Mouse (Mus musculus) megakaryocyte, adult 5-6 weeks (primary cell): ENCODE measurements at regions not wholly inside any gene's neighbourhood (a gene's known extent, or its start where the extent isn't known, plus 50 kb on each side); places are given as distances from the start of the nearest gene placed in this dataset.
A peak's percentile ranks its signal among the peaks of the same experiment; 100 is the strongest.

Experiments used
- ATAC-seq: 2 replicates; pipeline ENCODE4 v1.8.0; 2016; ENCODE audit warnings: mild to moderate bottlenecking, inconsistent platforms; ENCODE audit not compliant: poor library complexity, severe bottlenecking

GRCm38 (mm10) chr5:12925466-12925865 is 199.7 kb upstream of the Sema3a start:
- no peak for ATAC-seq

- ATAC-seq: no peak
Observed at GRCm38 (mm10) chr5:12926289-12926688, 198.9 kb upstream of the Sema3a start.

GRCm38 (mm10) chr5:12927247-12927646 is 198.0 kb upstream of the Sema3a start:
- ATAC-seq: no peak

- no peak for ATAC-seq
Observed at GRCm38 (mm10) chr5:12937052-12937451, 188.2 kb upstream of the Sema3a start.

- ATAC-seq: no peak
Observed at GRCm38 (mm10) chr5:12938162-12938852, 186.9 kb upstream of the Sema3a start.

- no peak for ATAC-seq
Observed at GRCm38 (mm10) chr5:12944554-12944953, 180.7 kb upstream of the Sema3a start.

GRCm38 (mm10) chr5:12948472-12948871 is 176.7 kb upstream of the Sema3a start:
- ATAC-seq: no peak

- ATAC-seq: no peak
Observed at GRCm38 (mm10) chr5:12970987-12971386, 154.2 kb upstream of the Sema3a start.

- no peak for ATAC-seq
Observed at GRCm38 (mm10) chr5:12973701-12974100, 151.5 kb upstream of the Sema3a start.

- peak; percentile 66 for ATAC-seq
Observed at GRCm38 (mm10) chr5:12976015-12976742, 149.0 kb upstream of the Sema3a start.

- ATAC-seq: no peak
Observed at GRCm38 (mm10) chr5:12977875-12978274, 147.3 kb upstream of the Sema3a start.

GRCm38 (mm10) chr5:12993826-12994225 is 131.4 kb upstream of the Sema3a start:
- no peak for ATAC-seq

GRCm38 (mm10) chr5:12997440-12997839 is 127.8 kb upstream of the Sema3a start:
- ATAC-seq: no peak

GRCm38 (mm10) chr5:13007132-13007531 is 118.1 kb upstream of the Sema3a start:
- no peak for ATAC-seq

- ATAC-seq: no peak
Observed at GRCm38 (mm10) chr5:13022270-13022669, 102.9 kb upstream of the Sema3a start.

- no peak for ATAC-seq
Observed at GRCm38 (mm10) chr5:13033332-13033731, 91.9 kb upstream of the Sema3a start.

GRCm38 (mm10) chr5:13036127-13036526 is 89.1 kb upstream of the Sema3a start:
- ATAC-seq: no peak

- no peak for ATAC-seq
Observed at GRCm38 (mm10) chr5:13058883-13059423, 66.3 kb upstream of the Sema3a start.

GRCm38 (mm10) chr5:13066942-13067341 is 58.3 kb upstream of the Sema3a start:
- ATAC-seq: no peak
